Mouse (Mus musculus) spleen, adult 2 months (tissue): ENCODE measurements around the gene Osm. TPM values are rescaled to one million over a fixed set of nuclear protein-coding genes. Genes with fewer than 3 reads are reported as not detected.

ENCODE experiments used
- DNase-seq, 2 experiments: peaks; one replicate each; pipeline versions ENCODE4 v3.0.0 to v3.0.0-alpha.2; 2012 to 2021; ENCODE audit warnings: low spot score in 2 of 2, low read depth in 1 of 2
- H3K27ac ChIP-seq: fragments of 200-500 bp; 2 replicates; pipeline ENCODE4 v1.5.1; 2012; ENCODE audit warnings: low read length, inconsistent platforms; ENCODE audit not compliant: insufficient read depth
- H3K27me3 ChIP-seq: fragments of 200-500 bp; 2 replicates; pipeline ENCODE4 v1.6.1; 2012; ENCODE audit warnings: mild to moderate bottlenecking, moderate library complexity, low read length, inconsistent platforms; ENCODE audit not compliant: control insufficient read depth, insufficient read depth
- H3K36me3 ChIP-seq: fragments of 200-500 bp; 2 replicates; pipeline ENCODE4 v1.6.1; 2012; ENCODE audit warnings: mild to moderate bottlenecking, low read length, inconsistent platforms; ENCODE audit not compliant: control insufficient read depth, insufficient read depth
- H3K4me1 ChIP-seq: fragments of 200-500 bp; 2 replicates; pipeline ENCODE4 v1.6.1; 2011; ENCODE audit warnings: inconsistent platforms; ENCODE audit not compliant: control insufficient read depth, insufficient read depth, insufficient read length
- H3K4me3 ChIP-seq: fragments of 200-500 bp; 2 replicates; pipeline ENCODE4 v1.5.1; 2011; ENCODE audit warnings: mild to moderate bottlenecking, inconsistent platforms; ENCODE audit not compliant: insufficient read depth, insufficient read length; ENCODE audit errors: extremely low read depth
- CTCF ChIP-seq: fragments of 200-500 bp; IDR thresholded peaks from 2 replicates; pipeline ENCODE4 v1.5.1; 2011; ENCODE audit warnings: mild to moderate bottlenecking, inconsistent platforms; ENCODE audit not compliant: insufficient read depth, insufficient read length, insufficient replicate concordance; ENCODE audit errors: extremely low read depth
- POLR2A ChIP-seq: fragments of 200-500 bp; IDR thresholded peaks from 2 replicates; pipeline ENCODE4 v1.6.1; 2011; ENCODE audit warnings: low read depth, low read length, inconsistent platforms
- WGBS: fragments of 180-500 bp; shearing (Covaris S2); methylation state at CpG from one replicate; pipeline ENCODE4 v1.1.7; 2018; 5-methylcytosine and 5-hydroxymethylcytosine counted together
- polyA plus RNA-seq: library from polyadenylated mRNA; depleted of rRNA; stranded (reverse); fragments of >200 nt; gene quantifications from 2 replicates; pipeline ENCODE4 v1.2.3, GENCODE M21; 2012

The Osm gene
- polyA plus RNA-seq, 1 experiment, result 3.3 TPM

GRCm38 (mm10) chr11:4226569-4227325 lies 9.5 kb upstream of the Osm start:
- no peaks in the 10 kb centered on the region; the same call in 1 of the 2 replicates for H3K4me1 ChIP-seq
- H3K27ac ChIP-seq, result no peak overlapping the region
- TF ChIP-seq CTCF (no peak), POLR2A (no peak)
- no peak for DNase-seq
- no peaks in the 10 kb centered on the region for H3K27me3 ChIP-seq
- WGBS, result 85% methylated on average over 5 of the region's 5 CpGs
- H3K36me3 ChIP-seq, result no peaks in the 10 kb centered on the region
- H3K4me3 ChIP-seq, result no peak overlapping the region

- H3K4me3 ChIP-seq, result no peak overlapping the region
- H3K27me3 ChIP-seq, result no peaks in the 10 kb centered on the region
- H3K4me1 ChIP-seq, result no peaks in the 10 kb centered on the region
- DNase-seq, result no peak
- TF ChIP-seq POLR2A (no peak), CTCF (no peak)
- H3K36me3 ChIP-seq, result no peaks in the 10 kb centered on the region
- 82% methylated on average over 8 of the region's 8 CpGs for WGBS
- no peak overlapping the region for H3K27ac ChIP-seq
Observed at GRCm38 (mm10) chr11:4228463-4228862, 7.8 kb upstream of the Osm start.

GRCm38 (mm10) chr11:4229841-4230240 lies 6.4 kb upstream of the Osm start:
- Histone ChIP-seq H3K36me3 (no peaks in the 10 kb centered on the region), H3K4me3 (no peak overlapping the region), H3K27me3 (no peaks in the 10 kb centered on the region), H3K27ac (no peak overlapping the region), H3K4me1 (no peaks in the 10 kb centered on the region)
- DNase-seq, result no peak
- WGBS, result 82% methylated on average over 4 of the region's 4 CpGs
- TF ChIP-seq POLR2A, result no peak

- no peak overlapping the region for H3K27ac ChIP-seq
- H3K4me1 ChIP-seq, result peaks cover 9% of the 10 kb centered on the region; the same call in 1 of the 2 replicates
- TF ChIP-seq POLR2A, result no peak
- TF ChIP-seq CTCF, result no peak
- DNase-seq, result no peak
- WGBS, result 85% methylated on average over 2 of the region's 2 CpGs
- H3K27me3 ChIP-seq, result no peaks in the 10 kb centered on the region
- no peak overlapping the region for H3K4me3 ChIP-seq
- H3K36me3 ChIP-seq, result no peaks in the 10 kb centered on the region
Observed at GRCm38 (mm10) chr11:4231435-4231834, 4.8 kb upstream of the Osm start.

- H3K36me3 ChIP-seq, result no peaks in the 10 kb centered on the region
- H3K27me3 ChIP-seq, result no peaks in the 10 kb centered on the region
- TF ChIP-seq POLR2A (no peak), CTCF (no peak)
- H3K27ac ChIP-seq, result no peak overlapping the region
- 67% methylated on average over 12 of the region's 12 CpGs for WGBS
- DNase-seq, result no peak
- H3K4me1 ChIP-seq, result peaks cover 12% of the 10 kb centered on the region; the same call in 1 of the 2 replicates
- no peak overlapping the region for H3K4me3 ChIP-seq
Observed at GRCm38 (mm10) chr11:4232644-4233043, 3.6 kb upstream of the Osm start.

GRCm38 (mm10) chr11:4235052-4235655 lies 1.1 kb upstream of the Osm start:
- Histone ChIP-seq H3K27me3 (no peaks in the 10 kb centered on the region), H3K4me3 (no peak overlapping the region), H3K36me3 (peaks cover 8% of the 10 kb centered on the region), H3K27ac (no peak overlapping the region), H3K4me1 (peaks cover 15% of the 10 kb centered on the region; the same call in 1 of the 2 replicates)
- no peak for TF ChIP-seq POLR2A
- DNase-seq, result no peak
- 86% methylated on average over 6 of the region's 6 CpGs for WGBS

GRCm38 (mm10) chr11:4236546-4237067 lies 387 bp downstream of the Osm start:
- Histone ChIP-seq H3K36me3 (peaks cover 9% of the 10 kb centered on the region), H3K4me3 (peak overlapping the region; percentile 67), H3K4me1 (peaks cover 15% of the 10 kb centered on the region; the same call in 1 of the 2 replicates), H3K27ac (peak overlapping the region; percentile 70), H3K27me3 (no peaks in the 10 kb centered on the region)
- DNase-seq, result no peak
- no peak for TF ChIP-seq POLR2A
- no peak for TF ChIP-seq CTCF
- WGBS, result 4% methylated on average over 21 of the region's 21 CpGs
